Mouse (Mus musculus): ENCODE measurements around the gene Rcc1l.

Rcc1l gene

GRCm38 (mm10) chr5:134118798-134119407 is 57.7 kb downstream of the Rcc1l start:
- no peak for DNase-seq (ENCODE audit: low spot score in 2 of 2)

GRCm38 (mm10) chr5:134115639-134116259 is 60.8 kb downstream of the Rcc1l start:
- no peak for DNase-seq (ENCODE audit: low spot score in 2 of 2)

- no peak for DNase-seq (ENCODE audit: low spot score in 2 of 2)
Observed at GRCm38 (mm10) chr5:134114981-134115380, 61.6 kb downstream of the Rcc1l start.

GRCm38 (mm10) chr5:134105829-134106228 is 70.7 kb downstream of the Rcc1l start:
- no peak for DNase-seq (ENCODE audit: low spot score in 2 of 2)

- DNase-seq (ENCODE audit: low spot score in 2 of 2), result no peak
Observed at GRCm38 (mm10) chr5:134102720-134103119, 73.9 kb downstream of the Rcc1l start.

GRCm38 (mm10) chr5:134101883-134102282 is 74.7 kb downstream of the Rcc1l start:
- no peak for DNase-seq (ENCODE audit: low spot score in 2 of 2)

- no peak for DNase-seq (ENCODE audit: low spot score in 2 of 2)
Observed at GRCm38 (mm10) chr5:134101322-134101721, 75.3 kb downstream of the Rcc1l start.

- DNase-seq (ENCODE audit: low spot score in 2 of 2), result no peak
Observed at GRCm38 (mm10) chr5:134100232-134100771, 76.3 kb downstream of the Rcc1l start.

GRCm38 (mm10) chr5:134099496-134100211 is 76.9 kb downstream of the Rcc1l start, which contains the start of gene Castor2:
Gene Castor2 (plus strand): TSS chr5:134099711.
- DNase-seq (ENCODE audit: low spot score in 2 of 2), result peak; percentile 90 to 91

GRCm38 (mm10) chr5:134098976-134099375 is 77.6 kb downstream of the Rcc1l start:
- peak in 1 of 2 experiments; percentile 35 for DNase-seq (ENCODE audit: low spot score in 2 of 2)

- no peak for DNase-seq (ENCODE audit: low spot score in 2 of 2)
Observed at GRCm38 (mm10) chr5:134098341-134098902, 78.2 kb downstream of the Rcc1l start.

Data from urinary bladder, postnatal 4 days (tissue).